Mouse (Mus musculus) MEL (cell line): ENCODE measurements around the gene Taf5. TPM values are rescaled to one million over a fixed set of nuclear protein-coding genes. Genes with fewer than 3 reads are reported as not detected.

Experiments used
- DNase-seq: peaks from one replicate; pipeline ENCODE4 v3.0.0; 2011; ENCODE audit warnings: low read depth, low spot score
- H3K27ac ChIP-seq: 2 replicates; pipeline ENCODE4 v1.5.1; 2012; ENCODE audit warnings: low read depth, mild to moderate bottlenecking, control low read depth, low read length, moderate library complexity; ENCODE audit not compliant: control insufficient read depth
- H3K27me3 ChIP-seq, 2 experiments: fragments of 150-350 bp in 1 of 2; sonication (generic) in 1 of 2; 2 replicates each; pipeline ENCODE4 v1.6.1; 2012; ENCODE audit warnings: low read length in 2 of 2, mild to moderate bottlenecking in 2 of 2, improper control_type of control experiment in 1 of 2, moderate library complexity in 1 of 2; ENCODE audit not compliant: insufficient read depth in 2 of 2, control insufficient read depth in 1 of 2
- H3K36me3 ChIP-seq, 2 experiments: 2 replicates each; pipeline ENCODE4 v1.6.1; 2012 to 2014; ENCODE audit warnings: low read length in 2 of 2, improper control_type of control experiment in 1 of 2, inconsistent platforms in 1 of 2, mild to moderate bottlenecking in 1 of 2; ENCODE audit not compliant: insufficient read depth in 2 of 2, control insufficient read depth in 1 of 2
- H3K4me1 ChIP-seq, 2 experiments: fragments of 150-350 bp in 1 of 2; sonication (generic) in 1 of 2; 2 replicates each; pipeline ENCODE4 v1.6.1; 2012; ENCODE audit warnings: low read length in 2 of 2, improper control_type of control experiment in 1 of 2, mild to moderate bottlenecking in 1 of 2; ENCODE audit not compliant: insufficient read depth in 2 of 2, control insufficient read depth in 1 of 2
- H3K4me3 ChIP-seq, 2 experiments: fragments of 150-350 bp in 1 of 2; sonication (generic) in 1 of 2; 2 replicates each; pipeline ENCODE4 v1.5.1; 2012; ENCODE audit warnings: low read depth in 2 of 2, low read length in 2 of 2, mild to moderate bottlenecking in 2 of 2, moderate library complexity in 2 of 2, control low read depth in 1 of 2, improper control_type of control experiment in 1 of 2; ENCODE audit not compliant: control insufficient read depth in 1 of 2, insufficient read depth in 1 of 2
- H3K79me2 ChIP-seq: 2 replicates; pipeline ENCODE4 v1.6.1; 2012; ENCODE audit warnings: mild to moderate bottlenecking, low read length, moderate library complexity; ENCODE audit not compliant: control insufficient read depth, poor library complexity, insufficient read depth
- H3K9ac ChIP-seq: 2 replicates; pipeline ENCODE4 v1.6.1; 2012; ENCODE audit warnings: low read depth, mild to moderate bottlenecking, control low read depth, low read length, moderate library complexity; ENCODE audit not compliant: control insufficient read depth, poor library complexity, severe bottlenecking
- H3K9me3 ChIP-seq: fragments of 150-350 bp; sonication (generic); replicated peaks from 2 replicates; pipeline ENCODE4 v1.6.1; 2012; ENCODE audit warnings: mild to moderate bottlenecking, low read length, improper control_type of control experiment, moderate library complexity; ENCODE audit not compliant: insufficient read depth
- CTCF ChIP-seq, 3 experiments: IDR thresholded peaks in 2 of 3; conservative IDR thresholded peaks in 1 of 3; 2 replicates each; pipeline ENCODE4 v1.5.1; 2011 to 2012; ENCODE audit warnings: low read length in 3 of 3, low read depth in 2 of 3, mild to moderate bottlenecking in 2 of 3, improper control_type of control experiment in 1 of 3, inconsistent platforms in 1 of 3, mixed read lengths in 1 of 3, moderate library complexity in 1 of 3; ENCODE audit not compliant: control insufficient read depth in 1 of 3, insufficient read depth in 1 of 3, poor library complexity in 1 of 3, severe bottlenecking in 1 of 3
- E2F4 ChIP-seq: IDR thresholded peaks from 2 replicates; pipeline ENCODE4 v1.6.1; 2011; ENCODE audit warnings: low read depth, low read length, improper control_type of control experiment, borderline replicate concordance
- ELF1 ChIP-seq: IDR thresholded peaks from 2 replicates; pipeline ENCODE4 v1.6.1; 2014; ENCODE audit warnings: low read depth, mild to moderate bottlenecking, inconsistent platforms, low read length, improper control_type of control experiment, moderate library complexity
- EP300 ChIP-seq, 2 experiments: IDR thresholded peaks; 2 replicates each; pipeline ENCODE4 v1.6.1; 2011; ENCODE audit warnings: improper control_type of control experiment in 2 of 2, low read length in 2 of 2, low read depth in 1 of 2, mild to moderate bottlenecking in 1 of 2
- ETS1 ChIP-seq: IDR thresholded peaks from 2 replicates; pipeline ENCODE4 v1.6.1; 2012; ENCODE audit warnings: low read depth, mild to moderate bottlenecking, inconsistent platforms, low read length, improper control_type of control experiment, moderate library complexity
- GATA1 ChIP-seq: IDR thresholded peaks from 2 replicates; pipeline ENCODE4 v1.6.1; 2011; ENCODE audit warnings: low read depth, low read length, improper control_type of control experiment
- HCFC1 ChIP-seq: IDR thresholded peaks from 2 replicates; pipeline ENCODE4 v1.6.1; 2012; ENCODE audit warnings: low read depth, mild to moderate bottlenecking, inconsistent platforms, low read length, improper control_type of control experiment, moderate library complexity
- JUND ChIP-seq: IDR thresholded peaks from 2 replicates; pipeline ENCODE4 v1.6.1; 2011; ENCODE audit warnings: low read depth, mild to moderate bottlenecking, improper control_type of control experiment, low read length
- MAX ChIP-seq: IDR thresholded peaks from 2 replicates; pipeline ENCODE4 v1.6.1; 2011; ENCODE audit warnings: low read length, improper control_type of control experiment
- MAZ ChIP-seq: IDR thresholded peaks from 2 replicates; pipeline ENCODE4 v1.6.1; 2012; ENCODE audit warnings: low read depth, mild to moderate bottlenecking, inconsistent platforms, low read length, improper control_type of control experiment
- MXI1 ChIP-seq: IDR thresholded peaks from 2 replicates; pipeline ENCODE4 v1.6.1; 2011; ENCODE audit warnings: mild to moderate bottlenecking, low read depth, low read length, improper control_type of control experiment
- MYB ChIP-seq: IDR thresholded peaks from 2 replicates; pipeline ENCODE4 v1.6.1; 2011; ENCODE audit warnings: mild to moderate bottlenecking, low read depth, low read length, improper control_type of control experiment
- NELFE ChIP-seq: IDR thresholded peaks from 2 replicates; pipeline ENCODE4 v1.6.1; 2011; ENCODE audit warnings: low read depth, low read length, improper control_type of control experiment
- NRF1 ChIP-seq: IDR thresholded peaks from 2 replicates; pipeline ENCODE4 v1.6.1; 2014; ENCODE audit warnings: low read depth, mild to moderate bottlenecking, inconsistent platforms, low read length, improper control_type of control experiment, moderate library complexity; ENCODE audit not compliant: poor library complexity, insufficient read depth, severe bottlenecking
- POLR2AphosphoS2 ChIP-seq: IDR thresholded peaks from 2 replicates; pipeline ENCODE4 v1.6.1; 2011; ENCODE audit warnings: low read length, improper control_type of control experiment
- RAD21 ChIP-seq: IDR thresholded peaks from 2 replicates; pipeline ENCODE4 v1.6.1; 2011; ENCODE audit warnings: mild to moderate bottlenecking, low read depth, low read length, improper control_type of control experiment
- RCOR1 ChIP-seq: IDR thresholded peaks from 2 replicates; pipeline ENCODE4 v1.6.1; 2012; ENCODE audit warnings: low read depth, mild to moderate bottlenecking, inconsistent platforms, low read length, improper control_type of control experiment
- TBP ChIP-seq: IDR thresholded peaks from 2 replicates; pipeline ENCODE4 v1.8.0; 2011; ENCODE audit warnings: low read depth, low read length, improper control_type of control experiment
- TCF12 ChIP-seq: IDR thresholded peaks from 2 replicates; pipeline ENCODE4 v1.6.1; 2014; ENCODE audit warnings: low read depth, mild to moderate bottlenecking, inconsistent platforms, low read length, improper control_type of control experiment, moderate library complexity
- USF1 ChIP-seq: IDR thresholded peaks from 2 replicates; pipeline ENCODE4 v1.6.1; 2014; ENCODE audit warnings: low read depth, mild to moderate bottlenecking, inconsistent platforms, low read length, improper control_type of control experiment, moderate library complexity
- USF2 ChIP-seq, 2 experiments: IDR thresholded peaks; 2 replicates each; pipeline ENCODE4 v1.6.1; 2011 to 2012; ENCODE audit warnings: improper control_type of control experiment in 2 of 2, low read length in 2 of 2, borderline replicate concordance in 1 of 2, inconsistent platforms in 1 of 2, low read depth in 1 of 2, mild to moderate bottlenecking in 1 of 2; ENCODE audit not compliant: insufficient read depth in 1 of 2
- ZKSCAN1 ChIP-seq: IDR thresholded peaks from 2 replicates; pipeline ENCODE4 v1.6.1; 2012; ENCODE audit warnings: low read depth, mild to moderate bottlenecking, inconsistent platforms, low read length, improper control_type of control experiment, moderate library complexity
- ZMIZ1 ChIP-seq: IDR thresholded peaks from 2 replicates; pipeline ENCODE4 v1.6.1; 2012; ENCODE audit warnings: low read depth, mild to moderate bottlenecking, inconsistent platforms, low read length, improper control_type of control experiment, moderate library complexity
- ZNF384 ChIP-seq: IDR thresholded peaks from 2 replicates; pipeline ENCODE4 v1.6.1; 2012; ENCODE audit warnings: low read depth, mild to moderate bottlenecking, inconsistent platforms, low read length, improper control_type of control experiment
- polyA plus RNA-seq, 2 experiments: library from polyadenylated mRNA; stranded (reverse) in 1 of 2; unstranded in 1 of 2; fragments of >175 nt in 1 of 2; fragments of >200 nt in 1 of 2; gene quantifications; 2 replicates each; pipeline versions ENCODE4 v1.2.1 to v1.2.4; 2012; ENCODE audit warnings: low replicate concordance in 2 of 2, low read depth in 1 of 2; ENCODE audit not compliant: insufficient read length in 2 of 2, insufficient read depth in 1 of 2, missing spikeins in 1 of 2
- total RNA-seq: library from RNA; depleted of rRNA; stranded (reverse); fragments of 300-350 nt; gene quantifications from 2 replicates; pipeline ENCODE4 v1.2.3, GENCODE M21; 2012

Taf5 gene
- total and polyA plus RNA-seq, 3 experiments, result 22.8 to 74.3 (median 25.1) TPM

- no peak for TF ChIP-seq POLR2AphosphoS2
- TF ChIP-seq MXI1, result no peak
- no peak for TF ChIP-seq ELF1
- no peak for TF ChIP-seq MAZ
- no peak for TF ChIP-seq E2F4
- no peak for TF ChIP-seq ZKSCAN1
- TF ChIP-seq MAX, result no peak
- TF ChIP-seq NRF1, result no peak
- H3K79me2 ChIP-seq, result peaks cover 18% of the 10 kb centered on the region
- no peak overlapping the region for H3K9ac ChIP-seq
- H3K9me3 ChIP-seq, result no peaks in the 10 kb centered on the region
- no peak overlapping the region for H3K27ac ChIP-seq
- H3K4me1 ChIP-seq, result peaks cover 4 to 25% of the 10 kb centered on the region in 2 experiments
- H3K4me3 ChIP-seq, result no peak overlapping the region
- H3K36me3 ChIP-seq, result peaks cover 0 to 21% of the 10 kb centered on the region in 2 experiments; a peak in 2 of 4 replicates
- no peaks in the 10 kb centered on the region for H3K27me3 ChIP-seq
- no peak for DNase-seq
Measured at GRCm38 (mm10) chr19:47053471-47053870, 14.1 kb upstream of the Taf5 start.

- no peaks in the 10 kb centered on the region for H3K79me2 ChIP-seq
Measured at GRCm38 (mm10) chr19:47057684-47058083, 9.9 kb upstream of the Taf5 start.

GRCm38 (mm10) chr19:47065860-47066259 lies 1.7 kb upstream of the Taf5 start:
- TF ChIP-seq CTCF (IDR thresholded peaks at IDR 0.05 in 2 of 3, conservative IDR thresholded peaks at IDR 0.05 in 1 of 3; ENCODE audit: control insufficient read depth in 1 of 3, insufficient read depth in 1 of 3, low read depth in 2 of 3, low read length in 3 of 3, poor library complexity in 1 of 3, severe bottlenecking in 1 of 3), result peak; percentile 41 to 64 (median 51)
- no peak for TF ChIP-seq ELF1
- TF ChIP-seq HCFC1, result 0 out of 2 replicates have a peak, but pooled peaks have one; percentile 30
- TF ChIP-seq USF1, result no peak
- peak; percentile 80 for TF ChIP-seq ZNF384
- peak; percentile 15; the same call in 1 of the 2 replicates for TF ChIP-seq TBP
- TF ChIP-seq ZKSCAN1, result 0 out of 2 replicates have a peak, but pooled peaks have one; percentile 23

More at GRCm38 (mm10) chr19:47057684-47058083, 9.9 kb upstream of the Taf5 start:
- DNase-seq, result no peak
- H3K9me3 ChIP-seq, result no peaks in the 10 kb centered on the region
- H3K9ac ChIP-seq, result no peak overlapping the region
- TF ChIP-seq GATA1, result peak; percentile 61
- no peak for TF ChIP-seq ETS1
- no peak for TF ChIP-seq ZMIZ1
- TF ChIP-seq ZNF384, result no peak
- TF ChIP-seq RAD21, result no peak
- no peak for TF ChIP-seq E2F4
- no peak for TF ChIP-seq MYB
- no peak for TF ChIP-seq JUND
- TF ChIP-seq ELF1, result no peak
- no peak for TF ChIP-seq USF2 (IDR thresholded peaks at IDR 0.05; ENCODE audit: borderline replicate concordance in 1 of 2, insufficient read depth in 1 of 2, low read depth in 1 of 2, low read length in 2 of 2)
- TF ChIP-seq TCF12, result no peak
- peak; percentile 60 for TF ChIP-seq RCOR1
- no peak for TF ChIP-seq NELFE
- peak in 1 of 2 experiments; percentile 60; a peak in 1 of 4 replicates for TF ChIP-seq EP300 (IDR thresholded peaks at IDR 0.05; ENCODE audit: low read depth in 1 of 2, low read length in 2 of 2)
- TF ChIP-seq MXI1, result no peak
- H3K27me3 ChIP-seq, result no peaks in the 10 kb centered on the region
- no peak overlapping the region for H3K4me3 ChIP-seq
- no peak overlapping the region for H3K27ac ChIP-seq
- H3K36me3 ChIP-seq, result peaks cover 0 to 10% of the 10 kb centered on the region in 2 experiments; a peak in 2 of 4 replicates
- H3K4me1 ChIP-seq, result peaks cover 0 to 8% of the 10 kb centered on the region in 2 experiments; a peak in 3 of 4 replicates

More at GRCm38 (mm10) chr19:47065860-47066259, 1.7 kb upstream of the Taf5 start:
- Histone ChIP-seq H3K9me3 (no peaks in the 10 kb centered on the region), H3K4me3 (peak overlapping the region in 1 of 2 experiments; percentile 57; a peak in 1 of 4 replicates), H3K27ac (peak overlapping the region; percentile 99), H3K36me3 (peaks cover 3 to 27% of the 10 kb centered on the region in 2 experiments; a peak in 3 of 4 replicates), H3K4me1 (peaks cover 5 to 16% of the 10 kb centered on the region in 2 experiments), H3K79me2 (peaks cover 25% of the 10 kb centered on the region), H3K9ac (peak overlapping the region; percentile 83), H3K27me3 (no peaks in the 10 kb centered on the region)
- DNase-seq, result peak; percentile 48
